Mouse (Mus musculus) ES-Bruce4 (cell line): ENCODE data around the gene Nectin4. TPM values are rescaled to one million over a fixed set of nuclear protein-coding genes. Genes with fewer than 3 reads are reported as not detected.
A peak's percentile ranks its signal among the peaks of the same experiment; 100 is the strongest.

Experiments used
- H3K27ac ChIP-seq: 2 replicates; pipeline ENCODE4 v1.5.1; 2012; ENCODE audit warnings: low read length, inconsistent platforms; ENCODE audit not compliant: insufficient read depth
- H3K27me3 ChIP-seq: 2 replicates; pipeline ENCODE4 v1.6.1; 2012; ENCODE audit warnings: mild to moderate bottlenecking, low read length, inconsistent platforms; ENCODE audit not compliant: control insufficient read depth, poor library complexity, insufficient read depth, severe bottlenecking
- H3K36me3 ChIP-seq: 2 replicates; pipeline ENCODE4 v1.6.1; 2012; ENCODE audit warnings: inconsistent platforms, mild to moderate bottlenecking, low read length, moderate library complexity; ENCODE audit not compliant: control insufficient read depth, poor library complexity, insufficient read depth, severe bottlenecking
- H3K4me1 ChIP-seq: one replicate; pipeline ENCODE4 v1.8.1; 2011; ENCODE audit warnings: low read length; ENCODE audit not compliant: control insufficient read depth, insufficient read depth
- H3K4me3 ChIP-seq: 2 replicates; pipeline ENCODE4 v1.5.1; 2011; ENCODE audit warnings: low read depth, mild to moderate bottlenecking, low read length
- H3K9ac ChIP-seq: 2 replicates; pipeline ENCODE4 v1.6.1; 2012; ENCODE audit warnings: low read depth, mild to moderate bottlenecking, inconsistent platforms; ENCODE audit not compliant: poor library complexity, severe bottlenecking
- H3K9me3 ChIP-seq: replicated peaks from 2 replicates; pipeline ENCODE4 v1.6.1; 2012; ENCODE audit warnings: mild to moderate bottlenecking, low read length, inconsistent platforms; ENCODE audit not compliant: control insufficient read depth, poor library complexity, insufficient read depth, severe bottlenecking
- CTCF ChIP-seq: IDR thresholded peaks from one replicate; pipeline ENCODE4 v1.8.1; 2011; ENCODE audit warnings: low read depth, low read length
- EP300 ChIP-seq: IDR thresholded peaks from 2 replicates; pipeline ENCODE4 v1.6.1; 2011; ENCODE audit warnings: low read depth, low read length; ENCODE audit not compliant: insufficient read depth
- POLR2A ChIP-seq: IDR thresholded peaks from one replicate; pipeline ENCODE4 v1.8.1; 2011; ENCODE audit warnings: low read length; ENCODE audit not compliant: insufficient read depth
- polyA plus RNA-seq: library from polyadenylated mRNA; stranded (reverse); fragments of >200 nt; gene quantifications from 2 replicates; pipeline ENCODE4 v1.2.4, GENCODE M21; 2011; ENCODE audit warnings: low read depth; ENCODE audit not compliant: missing spikeins, insufficient read depth, insufficient read length

Nectin4 gene
- polyA plus RNA-seq, 1 experiment = 4.3 TPM

- Histone ChIP-seq H3K9me3 (no peaks in the 10 kb centered on the region), H3K36me3 (no peaks in the 10 kb centered on the region), H3K4me1 (no peaks in the 10 kb centered on the region), H3K4me3 (no peak overlapping the region), H3K9ac (no peak overlapping the region), H3K27me3 (no peaks in the 10 kb centered on the region), H3K27ac (no peak overlapping the region)
- no peak for TF ChIP-seq CTCF
These were observed 31.9 kb downstream of the Nectin4 start for GRCm38 (mm10) chr1:171401821-171402220.

GRCm38 (mm10) chr1:171402991-171403390, 33.1 kb downstream of the Nectin4 start:
- no peak for TF ChIP-seq CTCF
- TF ChIP-seq EP300 = no peak
- no peak for TF ChIP-seq POLR2A
- Histone ChIP-seq H3K4me3 (no peak overlapping the region), H3K4me1 (no peaks in the 10 kb centered on the region), H3K27me3 (no peaks in the 10 kb centered on the region), H3K27ac (no peak overlapping the region), H3K9me3 (no peaks in the 10 kb centered on the region), H3K9ac (no peak overlapping the region), H3K36me3 (no peaks in the 10 kb centered on the region)

GRCm38 (mm10) chr1:171407263-171407662, 37.4 kb downstream of the Nectin4 start:
- no peaks in the 10 kb centered on the region for H3K36me3 ChIP-seq
- no peak for TF ChIP-seq CTCF
- H3K9me3 ChIP-seq = no peaks in the 10 kb centered on the region
- no peak overlapping the region for H3K9ac ChIP-seq
- no peak overlapping the region for H3K27ac ChIP-seq
- no peaks in the 10 kb centered on the region for H3K27me3 ChIP-seq
- no peaks in the 10 kb centered on the region for H3K4me1 ChIP-seq
- H3K4me3 ChIP-seq = no peak overlapping the region

GRCm38 (mm10) chr1:171410231-171410630, 40.3 kb downstream of the Nectin4 start:
- H3K4me1 ChIP-seq = no peaks in the 10 kb centered on the region
- no peak overlapping the region for H3K4me3 ChIP-seq
- H3K9me3 ChIP-seq = no peaks in the 10 kb centered on the region
- TF ChIP-seq POLR2A (no peak), CTCF (no peak), EP300 (no peak)
- no peak overlapping the region for H3K27ac ChIP-seq
- no peak overlapping the region for H3K9ac ChIP-seq
- H3K27me3 ChIP-seq = no peaks in the 10 kb centered on the region
- peaks cover under 1% of the 10 kb centered on the region; the same call in 1 of the 2 replicates for H3K36me3 ChIP-seq

- H3K36me3 ChIP-seq = peaks cover 9% of the 10 kb centered on the region
- H3K4me1 ChIP-seq = peaks cover 5% of the 10 kb centered on the region
- peak within 1 kb of the TSS; percentile 93 for H3K9ac ChIP-seq
- H3K4me3 ChIP-seq = peak within 1 kb of the TSS; percentile 70
- TF ChIP-seq CTCF = no peak
- peak; percentile 10 for TF ChIP-seq POLR2A
- TF ChIP-seq EP300 = 0 out of 2 replicates have a peak, but pooled peaks have one; percentile 29
- no peaks in the 10 kb centered on the region for H3K9me3 ChIP-seq
- no peaks in the 10 kb centered on the region for H3K27me3 ChIP-seq
- peak within 1 kb of the TSS; percentile 75 for H3K27ac ChIP-seq
These were observed 41.1 kb downstream of the Nectin4 start, which contains the start of gene Usf1 for GRCm38 (mm10) chr1:171410947-171411484. Usf1 (plus strand) TSS chr1:171411313.

- Histone ChIP-seq H3K27ac (peak overlapping the region; percentile 45; the same call in 1 of the 2 replicates), H3K4me1 (peaks cover 8% of the 10 kb centered on the region), H3K9me3 (no peaks in the 10 kb centered on the region), H3K27me3 (no peaks in the 10 kb centered on the region), H3K4me3 (peak overlapping the region; percentile 70), H3K36me3 (peaks cover 12% of the 10 kb centered on the region), H3K9ac (peak overlapping the region; percentile 93)
- TF ChIP-seq CTCF = no peak
- no peak for TF ChIP-seq POLR2A
- TF ChIP-seq EP300 = no peak
These were observed 41.6 kb downstream of the Nectin4 start for GRCm38 (mm10) chr1:171411492-171411941.
